Comparison of ENCODE assay signal across 8 mouse cellular contexts in genomic region chr1:62795307-62796037, GRCm38 (mm10).
A peak's percentile ranks its signal among the peaks of the same experiment; 100 is the strongest.
DNase-seq lines count a peak whose midpoint lies in the region; ATAC-seq and TF ChIP-seq lines count a peak whose summit lies in the region.

No protein-coding gene starts in this region.

- no peaks in the 10 kb centered on the region for H3K36me3 ChIP-seq in forebrain, embryonic 16.5 days (ENCODE audit: control insufficient read depth, insufficient read depth)
- no peaks in the 10 kb centered on the region for H3K36me3 ChIP-seq in intestine, postnatal 0 days (ENCODE audit: control insufficient read depth, insufficient read depth)
- no peaks in the 10 kb centered on the region for H3K36me3 ChIP-seq in liver, embryonic 11.5 days (ENCODE audit: control insufficient read depth, insufficient read depth, low read length)
- H3K36me3 ChIP-seq in midbrain, embryonic 16.5 days (ENCODE audit: control insufficient read depth, insufficient read depth, low read length), result no peaks in the 10 kb centered on the region
- 0 out of 2 replicates have a peak, but pooled peaks cover 5% of the 10 kb centered on the region for H3K36me3 ChIP-seq in stomach, embryonic 16.5 days (ENCODE audit: control insufficient read depth, insufficient read depth, low read length)

- H3K9ac ChIP-seq in forebrain, embryonic 16.5 days (replicated peaks; ENCODE audit: low read depth, low read length), result peak overlapping the region; percentile 28
- no peak overlapping the region for H3K9ac ChIP-seq in intestine, postnatal 0 days (ENCODE audit: low read depth, low read length)
- H3K9ac ChIP-seq in liver, embryonic 11.5 days (ENCODE audit: low read depth, low read length), result no peak overlapping the region
- no peak overlapping the region for H3K9ac ChIP-seq in midbrain, embryonic 16.5 days (ENCODE audit: low read depth, low read length)
- H3K9ac ChIP-seq in stomach, embryonic 16.5 days (ENCODE audit: low read length), result peak overlapping the region; percentile 56

- H3K27ac ChIP-seq in forebrain, embryonic 16.5 days (ENCODE audit: low read length), result no peak overlapping the region
- no peak overlapping the region for H3K27ac ChIP-seq in intestine, postnatal 0 days (ENCODE audit: low read depth, low read length)
- H3K27ac ChIP-seq in liver, embryonic 11.5 days (ENCODE audit: low read depth, low read length), result no peak overlapping the region
- peak overlapping the region; percentile 73; the same call in 1 of the 2 replicates for H3K27ac ChIP-seq in midbrain, embryonic 16.5 days (ENCODE audit: low read length)
- peak overlapping the region; percentile 74 for H3K27ac ChIP-seq in stomach, embryonic 16.5 days (ENCODE audit: low read length)

- H3K9me3 ChIP-seq in forebrain, embryonic 16.5 days (ENCODE audit: control insufficient read depth, low read length), result no peaks in the 10 kb centered on the region
- H3K9me3 ChIP-seq in intestine, postnatal 0 days (ENCODE audit: control insufficient read depth), result no peaks in the 10 kb centered on the region
- H3K9me3 ChIP-seq in liver, embryonic 11.5 days (ENCODE audit: control insufficient read depth, low read length), result no peaks in the 10 kb centered on the region
- H3K9me3 ChIP-seq in midbrain, embryonic 16.5 days (replicated peaks; ENCODE audit: control insufficient read depth, low read length, poor library complexity, severe bottlenecking), result no peaks in the 10 kb centered on the region
- H3K9me3 ChIP-seq in stomach, embryonic 16.5 days (replicated peaks; ENCODE audit: control insufficient read depth, low read length), result no peaks in the 10 kb centered on the region

- TF ChIP-seq CTCF in intestine, postnatal 0 days (IDR thresholded peaks at IDR 0.05; ENCODE audit: low read depth), result peak; percentile 60

- peak overlapping the region; percentile 57 for H3K4me2 ChIP-seq in forebrain, embryonic 16.5 days (ENCODE audit: low read length)
- no peak overlapping the region; the same call in 1 of the 2 replicates for H3K4me2 ChIP-seq in intestine, postnatal 0 days (replicated peaks; ENCODE audit: low read depth)
- peak overlapping the region; percentile 57 for H3K4me2 ChIP-seq in liver, embryonic 11.5 days
- H3K4me2 ChIP-seq in midbrain, embryonic 16.5 days (ENCODE audit: low read length), result peak overlapping the region; percentile 39
- H3K4me2 ChIP-seq in stomach, embryonic 16.5 days (ENCODE audit: low read depth, low read length), result peak overlapping the region; percentile 52

- ATAC-seq in frontal cortex, adult (ENCODE audit: low TSS enrichment), result peak; percentile 64
- ATAC-seq in forebrain, embryonic 16.5 days, result peak; percentile 75
- no peak for ATAC-seq in intestine, postnatal 0 days
- no peak; the same call in 1 of the 2 replicates for ATAC-seq in liver, embryonic 11.5 days (replicated peaks; ENCODE audit: low FRiP score)
- peak; percentile 70 for ATAC-seq in midbrain, embryonic 16.5 days
- ATAC-seq in stomach, embryonic 16.5 days (ENCODE audit: insufficient read depth, low FRiP score), result peak; percentile 57

- H3K4me3 ChIP-seq in forebrain, embryonic 16.5 days (replicated peaks; ENCODE audit: low read length), result peak overlapping the region; percentile 33
- H3K4me3 ChIP-seq in intestine, postnatal 0 days (ENCODE audit: low read depth, low read length), result no peak overlapping the region
- H3K4me3 ChIP-seq in liver, embryonic 11.5 days (ENCODE audit: low read depth, low read length), result peak overlapping the region; percentile 36
- peak overlapping the region; percentile 8; the same call in 1 of the 2 replicates for H3K4me3 ChIP-seq in midbrain, embryonic 16.5 days (ENCODE audit: low read depth, low read length)
- H3K4me3 ChIP-seq in stomach, embryonic 16.5 days (replicated peaks; ENCODE audit: low read length), result peak overlapping the region; percentile 40

- WGBS in forebrain, embryonic 16.5 days, result 13% methylated on average over 28 of the region's 28 CpGs
- WGBS in intestine, postnatal 0 days, result 57% methylated on average over 28 of the region's 28 CpGs
- 43% methylated on average over 28 of the region's 28 CpGs for WGBS in liver, embryonic 11.5 days
- 16% methylated on average over 28 of the region's 28 CpGs for WGBS in midbrain, embryonic 16.5 days
- WGBS in stomach, embryonic 16.5 days, result 26% methylated on average over 28 of the region's 28 CpGs

- H3K4me1 ChIP-seq in forebrain, embryonic 16.5 days (replicated peaks; ENCODE audit: control insufficient read depth, insufficient read depth, low read length), result peaks cover 16% of the 10 kb centered on the region
- H3K4me1 ChIP-seq in intestine, postnatal 0 days (replicated peaks; ENCODE audit: control insufficient read depth, insufficient read depth, low read length), result no peaks in the 10 kb centered on the region
- peaks cover 6% of the 10 kb centered on the region for H3K4me1 ChIP-seq in liver, embryonic 11.5 days (replicated peaks; ENCODE audit: control insufficient read depth, insufficient read depth, low read length)
- peaks cover 16% of the 10 kb centered on the region for H3K4me1 ChIP-seq in midbrain, embryonic 16.5 days (ENCODE audit: control insufficient read depth, insufficient read depth, low read length)
- H3K4me1 ChIP-seq in stomach, embryonic 16.5 days (ENCODE audit: control insufficient read depth, insufficient read depth, low read length), result peaks cover 25% of the 10 kb centered on the region

- no peaks in the 10 kb centered on the region for H3K27me3 ChIP-seq in forebrain, embryonic 16.5 days (replicated peaks; ENCODE audit: control insufficient read depth, insufficient read depth, low read length)
- H3K27me3 ChIP-seq in intestine, postnatal 0 days (replicated peaks; ENCODE audit: control insufficient read depth, insufficient read depth, low read length), result no peaks in the 10 kb centered on the region
- H3K27me3 ChIP-seq in liver, embryonic 11.5 days (replicated peaks; ENCODE audit: control insufficient read depth, insufficient read depth, low read length), result peaks cover 2% of the 10 kb centered on the region; the same call in 1 of the 2 replicates
- H3K27me3 ChIP-seq in midbrain, embryonic 16.5 days (ENCODE audit: control insufficient read depth, insufficient read depth, low read depth, low read length), result no peaks in the 10 kb centered on the region
- no peaks in the 10 kb centered on the region for H3K27me3 ChIP-seq in stomach, embryonic 16.5 days (ENCODE audit: control insufficient read depth, insufficient read depth, low read length)

- no peak for DNase-seq in frontal cortex, postnatal 25 days (ENCODE audit: low spot score in 2 of 2)
- peak; percentile 65 for DNase-seq in adrenal gland, adult 2 months
- peak; percentile 58 for DNase-seq in liver, embryonic 11.5 days (ENCODE audit: low spot score)

Comparison
In these comparisons a context has a peak if more than half of its experiments do, and no peak if none do; other contexts are left out.
1. ATAC-seq: peak in frontal cortex, adult (single experiment), forebrain, embryonic 16.5 days (single experiment), midbrain, embryonic 16.5 days (single experiment) and stomach, embryonic 16.5 days (single experiment); none in intestine, postnatal 0 days (single experiment) and liver, embryonic 11.5 days (single experiment).
2. DNase-seq: peak in adrenal gland, adult 2 months (single experiment) and liver, embryonic 11.5 days (single experiment); none in frontal cortex, postnatal 25 days (0 of 2).
3. H3K27ac ChIP-seq: peak in midbrain, embryonic 16.5 days (single experiment) and stomach, embryonic 16.5 days (single experiment); none in forebrain, embryonic 16.5 days (single experiment), intestine, postnatal 0 days (single experiment) and liver, embryonic 11.5 days (single experiment).
4. H3K9ac ChIP-seq: peak in forebrain, embryonic 16.5 days (single experiment) and stomach, embryonic 16.5 days (single experiment); none in intestine, postnatal 0 days (single experiment), liver, embryonic 11.5 days (single experiment) and midbrain, embryonic 16.5 days (single experiment).